Mouse (Mus musculus) neural tube, embryonic 15.5 days (tissue): ENCODE data around the gene Nagk. TPM values are rescaled to one million over a fixed set of nuclear protein-coding genes. Genes with fewer than 3 reads are reported as not detected.
"Not testable (repeated sequence)": the region's sequence is repeated elsewhere in the genome, so short reads cannot be mapped to it uniquely, and the experiment has no call there.

Experiments
- ATAC-seq: fragments of 200-750 bp; cut with Nextera tagmentation; 2 replicates; pipeline ENCODE4 v1.8.0; 2017; ENCODE audit warnings: mild to moderate bottlenecking, moderate TSS enrichment, moderate library complexity; ENCODE audit not compliant: low FRiP score
- H3K27ac ChIP-seq: fragments of 300-500 bp; sonication (generic); replicated peaks from 2 replicates; pipeline ENCODE4 v1.5.1; 2015; ENCODE audit warnings: mild to moderate bottlenecking, inconsistent platforms
- H3K27me3 ChIP-seq: fragments of 300-500 bp; sonication (generic); replicated peaks from 2 replicates; pipeline ENCODE4 v1.6.1; 2015; ENCODE audit warnings: inconsistent platforms
- H3K36me3 ChIP-seq: fragments of 300-500 bp; sonication (generic); 2 replicates; pipeline ENCODE4 v1.6.1; 2015; ENCODE audit warnings: inconsistent platforms
- H3K4me1 ChIP-seq: fragments of 300-500 bp; sonication (generic); 2 replicates; pipeline ENCODE4 v1.6.1; 2015; ENCODE audit warnings: inconsistent platforms
- H3K4me2 ChIP-seq: fragments of 300-500 bp; sonication (generic); 2 replicates; pipeline ENCODE4 v1.6.1; 2015; ENCODE audit warnings: inconsistent platforms, mild to moderate bottlenecking, moderate library complexity
- H3K4me3 ChIP-seq: fragments of 300-500 bp; sonication (generic); replicated peaks from 2 replicates; pipeline ENCODE4 v1.5.1; 2015; ENCODE audit warnings: mild to moderate bottlenecking, inconsistent platforms
- H3K9ac ChIP-seq: fragments of 300-500 bp; sonication (generic); replicated peaks from 2 replicates; pipeline ENCODE4 v1.6.1; 2015; ENCODE audit warnings: mild to moderate bottlenecking, inconsistent platforms
- H3K9me3 ChIP-seq: fragments of 300-500 bp; sonication (generic); replicated peaks from 2 replicates; pipeline ENCODE4 v1.6.1; 2016; ENCODE audit warnings: inconsistent platforms
- WGBS: fragments of 180-500 bp; shearing (Covaris S2); methylation state at CpG from one replicate; pipeline ENCODE4 v1.1.7; 2015; ENCODE audit warnings: mixed read lengths; 5-methylcytosine and 5-hydroxymethylcytosine counted together
- polyA plus RNA-seq: library from polyadenylated mRNA; unstranded; fragments of >200 nt; fragmentation: Nextera tagmentation; extraction: Ambion mirVana; gene quantifications from 2 replicates; pipeline ENCODE4 v1.2.1, GENCODE M21; 2015

Nagk gene
- polyA plus RNA-seq, 1 experiment from 2014 or later = 113 TPM

DNA sequence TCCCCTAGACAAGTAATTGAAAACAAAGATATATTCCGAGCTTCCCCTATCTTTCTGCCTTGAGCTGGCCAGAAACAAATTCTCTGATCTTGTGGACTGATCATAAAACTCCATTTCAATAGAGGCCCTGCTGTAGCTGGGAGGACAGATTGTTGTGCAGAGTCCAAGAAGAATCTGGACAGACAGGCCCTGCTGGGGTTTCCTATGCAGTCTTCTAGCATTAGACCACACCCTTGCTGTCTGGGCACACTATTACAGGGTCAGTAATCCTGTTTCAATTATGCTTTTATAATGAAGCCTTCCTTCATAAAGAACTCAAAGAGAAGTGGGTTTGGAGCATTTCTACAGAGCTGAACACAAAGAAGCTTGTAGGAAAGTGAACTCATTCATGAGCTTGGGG is 24.2 kb downstream of the Nagk start:
- H3K4me2 ChIP-seq = no peak overlapping the region
- no peaks in the 10 kb centered on the region for H3K27me3 ChIP-seq
- no peak overlapping the region for H3K9ac ChIP-seq
- H3K27ac ChIP-seq = no peak overlapping the region
- 74% methylated on average over 1 of the region's 1 CpGs for WGBS
- no peaks in the 10 kb centered on the region for H3K4me1 ChIP-seq
- no peak overlapping the region for H3K4me3 ChIP-seq
- H3K36me3 ChIP-seq = peaks cover under 1% of the 10 kb centered on the region; the same call in 1 of the 2 replicates
- H3K9me3 ChIP-seq = no peaks in the 10 kb centered on the region
- no peak for ATAC-seq

DNA sequence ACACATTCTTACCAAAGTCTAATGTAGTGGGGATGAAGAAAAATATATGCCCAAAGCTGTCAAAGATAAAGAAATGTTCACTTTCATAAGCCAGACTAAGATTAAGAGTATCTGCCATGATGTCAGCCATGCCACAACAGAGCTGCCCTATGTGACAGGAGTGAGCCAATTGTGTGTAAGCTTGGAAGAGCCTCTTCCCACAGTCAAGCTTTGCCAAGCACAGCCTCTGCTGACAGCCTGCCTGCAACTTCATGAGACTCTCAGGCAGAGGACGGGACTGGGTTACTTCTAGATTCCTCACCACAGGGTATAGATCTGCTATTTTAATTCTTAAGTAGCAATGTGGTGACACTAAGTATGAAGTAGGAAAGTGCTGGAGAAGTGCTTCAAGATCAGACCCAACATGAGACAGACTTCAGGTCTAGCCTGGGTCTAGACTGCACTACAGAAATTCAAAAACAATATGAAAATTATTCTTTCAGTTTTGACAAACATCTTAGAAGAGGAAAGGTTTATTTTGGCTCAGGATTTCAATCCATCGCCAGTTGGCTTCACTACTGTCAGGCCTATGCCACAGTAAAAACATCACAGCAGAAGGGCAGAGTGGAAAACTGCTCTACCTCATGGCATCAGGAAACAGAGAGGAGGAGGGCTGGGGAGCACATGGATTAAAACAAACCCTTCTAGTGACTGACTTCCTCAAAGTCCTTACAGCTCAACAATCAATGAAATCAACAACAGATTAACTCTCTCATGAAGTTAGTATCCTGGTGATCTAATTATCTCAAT is 26.1 kb downstream of the Nagk start:
- no peak overlapping the region for H3K27ac ChIP-seq
- H3K9me3 ChIP-seq = no peaks in the 10 kb centered on the region
- no peak for ATAC-seq
- 84% methylated on average over 2 of the region's 2 CpGs for WGBS
- H3K4me2 ChIP-seq = no peak overlapping the region
- H3K36me3 ChIP-seq = no peaks in the 10 kb centered on the region
- H3K4me3 ChIP-seq = no peak overlapping the region
- H3K27me3 ChIP-seq = no peaks in the 10 kb centered on the region
- no peaks in the 10 kb centered on the region for H3K4me1 ChIP-seq
- H3K9ac ChIP-seq = no peak overlapping the region

DNA sequence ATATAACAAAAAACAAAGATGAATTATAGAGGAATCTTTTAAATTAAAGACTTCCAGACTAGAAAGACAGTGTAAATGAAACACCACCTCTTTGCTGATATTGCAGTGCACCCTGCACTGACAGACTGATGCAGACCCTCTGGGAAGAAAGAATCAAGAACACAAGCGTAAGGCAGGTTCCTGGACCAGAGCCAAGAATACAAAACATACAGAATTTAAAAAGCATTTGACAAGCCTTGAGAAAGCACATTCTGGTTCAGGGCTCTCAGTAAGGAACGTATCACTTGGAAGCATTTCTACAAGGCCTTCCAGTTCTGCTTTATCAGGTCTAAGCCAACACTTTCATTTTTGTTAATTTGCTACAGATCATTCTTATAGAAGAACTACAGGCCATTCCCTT is 27.1 kb downstream of the Nagk start:
- Histone ChIP-seq H3K27me3 (no peaks in the 10 kb centered on the region), H3K9me3 (no peaks in the 10 kb centered on the region), H3K27ac (no peak overlapping the region), H3K36me3 (no peaks in the 10 kb centered on the region), H3K9ac (no peak overlapping the region), H3K4me2 (no peak overlapping the region), H3K4me3 (no peak overlapping the region), H3K4me1 (no peaks in the 10 kb centered on the region)
- no peak for ATAC-seq
- 54% methylated on average over 2 of the region's 2 CpGs for WGBS

DNA sequence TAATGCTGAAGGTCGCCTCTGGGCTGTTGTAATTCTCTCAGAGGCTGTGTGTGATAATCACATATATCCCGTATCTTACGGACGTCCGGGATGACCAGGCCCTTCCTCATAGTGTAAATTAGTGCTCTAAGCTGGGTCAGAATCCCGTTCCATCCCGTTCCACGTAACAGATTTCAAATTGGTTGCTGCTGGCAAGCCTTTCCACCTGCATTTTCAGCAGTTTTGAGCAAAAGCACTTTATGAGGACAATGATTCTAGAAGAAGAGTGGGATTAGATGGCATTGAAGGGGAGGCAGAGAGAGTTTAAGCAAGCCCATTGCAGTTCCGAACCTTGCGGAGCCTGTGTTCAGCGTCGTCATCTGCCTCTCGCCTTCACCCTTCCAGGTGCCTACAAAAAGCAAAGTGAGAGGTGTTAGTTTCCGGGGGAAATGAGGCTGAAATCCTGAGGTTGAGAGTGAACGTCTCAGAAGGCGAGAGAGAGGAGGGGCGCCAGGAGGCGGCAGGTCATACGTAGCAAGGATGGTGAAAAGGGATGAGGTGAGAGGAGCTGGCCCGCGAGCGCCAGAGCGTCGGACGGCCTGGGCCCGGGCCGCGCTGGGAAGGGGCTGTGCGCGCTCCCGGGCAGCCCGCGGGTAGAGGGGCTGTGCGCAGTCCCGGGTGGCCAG is 36.3 kb downstream of the Nagk start:
- Histone ChIP-seq H3K9ac (peak overlapping the region; percentile 81), H3K27me3 (no peaks in the 10 kb centered on the region), H3K27ac (peak overlapping the region; percentile 92), H3K4me2 (peak overlapping the region; percentile 78), H3K4me1 (peaks cover 16% of the 10 kb centered on the region), H3K36me3 (no peaks in the 10 kb centered on the region), H3K4me3 (peak overlapping the region; percentile 82), H3K9me3 (no peaks in the 10 kb centered on the region)
- peak; percentile 82 for ATAC-seq
- 2% methylated on average over 35 of the region's 35 CpGs for WGBS

DNA sequence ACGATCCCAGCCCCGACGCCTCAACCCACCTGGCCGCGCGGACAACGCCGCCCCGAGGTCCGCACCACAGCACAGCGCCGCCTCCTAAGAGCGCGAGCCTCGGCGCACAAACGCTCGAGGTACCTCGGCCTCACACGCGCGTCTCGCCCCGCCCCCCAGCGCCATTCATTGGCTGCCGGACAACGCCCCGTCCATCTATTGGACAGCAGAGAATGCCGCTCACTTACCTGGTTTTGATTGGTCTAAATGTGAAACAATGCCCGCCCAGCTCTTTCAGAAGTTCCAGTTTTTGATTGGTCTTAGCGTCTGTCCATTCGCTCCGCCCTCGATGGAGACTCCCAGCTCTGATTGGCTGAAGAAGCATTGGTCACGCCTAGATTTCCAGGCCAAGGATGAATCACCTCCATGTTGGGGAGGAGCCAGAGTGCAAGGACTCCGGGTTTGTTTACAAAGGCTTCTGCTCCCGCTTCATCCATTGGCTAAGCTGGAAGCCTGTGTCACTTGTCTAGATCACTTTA is 36.9 kb downstream of the Nagk start, which contains the start of gene Paip2b:
Gene Paip2b, minus strand, starts transcription at position 136 of the 518 bp plus-strand sequence.
- peak; percentile 99 for ATAC-seq
- Histone ChIP-seq H3K4me1 (peaks cover 16% of the 10 kb centered on the region), H3K9ac (peak within 1 kb of the TSS; percentile 81), H3K4me2 (peak within 1 kb of the TSS; percentile 78), H3K4me3 (peak within 1 kb of the TSS; percentile 82), H3K36me3 (no peaks in the 10 kb centered on the region), H3K9me3 (no peaks in the 10 kb centered on the region), H3K27me3 (no peaks in the 10 kb centered on the region), H3K27ac (peak within 1 kb of the TSS; percentile 92)
- under 1% methylated on average over 36 of the region's 37 CpGs for WGBS

DNA sequence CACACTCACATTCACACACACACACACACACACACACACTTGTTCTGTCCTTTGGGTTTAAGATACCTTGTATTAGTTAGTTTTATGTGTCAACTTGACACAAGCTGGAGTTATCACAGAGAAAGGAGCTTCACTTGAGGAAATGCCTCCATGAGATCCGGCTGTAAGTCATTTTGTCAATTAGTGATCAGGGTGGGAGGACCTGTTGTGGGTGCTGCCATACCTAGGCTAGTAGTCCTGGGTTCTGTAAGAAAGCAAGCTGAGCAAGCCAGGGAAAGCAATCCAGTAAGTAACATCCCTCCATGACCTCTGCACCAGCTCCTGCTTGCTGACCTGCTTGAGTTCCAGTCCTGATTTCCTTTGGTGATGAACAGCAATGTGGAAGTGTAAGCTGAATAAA is 37.6 kb downstream of the Nagk start:
- peak overlapping the region; percentile 62 for H3K4me2 ChIP-seq
- WGBS = 74% methylated on average over 1 of the region's 1 CpGs
- H3K27me3 ChIP-seq, H3K9me3 ChIP-seq, H3K9ac ChIP-seq, H3K36me3 ChIP-seq, ATAC-seq: not testable (repeated sequence)
- H3K4me1 ChIP-seq = peaks cover 16% of the 10 kb centered on the region
- H3K27ac ChIP-seq = peak overlapping the region; percentile 64
- H3K4me3 ChIP-seq = peak overlapping the region; percentile 82; the same call in 1 of the 2 replicates

DNA sequence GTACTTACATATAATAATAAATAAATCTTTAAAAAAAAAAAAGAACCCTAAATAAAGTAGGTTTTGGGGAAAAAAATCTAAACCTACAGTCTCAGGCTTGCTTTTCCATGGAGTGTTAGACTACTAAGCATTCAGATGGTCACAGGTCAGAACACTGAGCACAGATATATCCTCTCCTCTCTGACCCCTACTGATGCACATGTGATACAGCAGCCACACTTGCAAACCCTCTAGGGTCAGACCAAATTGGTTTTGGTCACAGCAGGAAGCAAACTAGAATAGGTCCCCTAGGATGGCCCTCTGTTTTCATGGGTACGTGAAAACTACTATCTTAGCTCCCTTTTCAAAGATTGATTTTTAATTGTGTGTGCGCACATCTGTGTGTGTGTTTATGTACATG is 42.0 kb downstream of the Nagk start:
- Histone ChIP-seq H3K9ac (no peak overlapping the region), H3K4me3 (no peak overlapping the region), H3K27ac (no peak overlapping the region), H3K4me2 (no peak overlapping the region), H3K36me3 (no peaks in the 10 kb centered on the region), H3K27me3 (no peaks in the 10 kb centered on the region), H3K9me3 (no peaks in the 10 kb centered on the region), H3K4me1 (no peaks in the 10 kb centered on the region)
- WGBS = 56% methylated on average over 2 of the region's 2 CpGs
- ATAC-seq = no peak

DNA sequence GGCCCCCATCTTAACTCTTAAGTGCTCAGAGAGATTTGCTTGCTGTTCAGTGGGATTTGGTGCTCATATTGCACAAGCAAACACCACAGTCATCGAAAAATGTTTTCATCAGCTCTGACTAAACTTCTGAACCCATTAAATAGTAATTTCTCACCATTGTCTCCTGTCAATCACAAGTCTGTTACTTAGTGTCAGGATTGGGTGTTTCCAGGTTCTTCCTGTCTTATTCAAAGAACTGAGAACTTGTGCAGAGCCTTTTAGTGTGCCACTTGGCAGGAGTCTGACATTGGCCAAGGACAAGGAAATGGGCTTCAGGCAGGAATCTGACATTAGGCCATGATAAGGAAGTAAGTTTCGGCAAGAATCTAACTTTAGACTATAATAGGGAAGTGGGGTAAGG is 43.3 kb downstream of the Nagk start:
- Histone ChIP-seq H3K4me2 (no peak overlapping the region), H3K36me3 (no peaks in the 10 kb centered on the region), H3K27ac (no peak overlapping the region), H3K9ac (no peak overlapping the region), H3K4me3 (no peak overlapping the region), H3K27me3 (no peaks in the 10 kb centered on the region), H3K4me1 (no peaks in the 10 kb centered on the region), H3K9me3 (no peaks in the 10 kb centered on the region)
- 95% methylated on average over 2 of the region's 2 CpGs for WGBS
- no peak for ATAC-seq

DNA sequence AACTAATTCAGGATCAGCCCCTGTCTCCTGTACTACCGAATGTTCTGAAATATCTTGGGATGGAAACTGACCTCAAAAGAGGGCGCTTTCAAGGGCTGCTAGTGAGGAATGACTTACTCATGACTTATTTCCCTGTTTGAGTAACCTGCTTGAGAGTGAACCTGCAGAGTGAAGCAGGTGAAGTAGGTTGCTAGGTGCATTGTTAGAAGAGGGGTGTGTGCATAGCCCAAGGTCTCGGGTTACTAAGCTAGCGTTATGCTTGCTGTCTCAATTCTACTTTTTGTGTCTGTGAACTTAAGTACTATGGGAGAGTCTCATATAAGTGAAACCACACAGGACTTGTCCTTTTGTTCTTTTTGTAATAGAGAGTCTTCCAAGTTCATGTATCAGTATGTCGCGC is 45.3 kb downstream of the Nagk start:
- H3K4me2 ChIP-seq = no peak overlapping the region
- H3K9ac ChIP-seq = no peak overlapping the region
- ATAC-seq = no peak
- H3K36me3 ChIP-seq = no peaks in the 10 kb centered on the region
- no peak overlapping the region for H3K4me3 ChIP-seq
- no peaks in the 10 kb centered on the region for H3K27me3 ChIP-seq
- H3K4me1 ChIP-seq = no peaks in the 10 kb centered on the region
- H3K27ac ChIP-seq = no peak overlapping the region
- H3K9me3 ChIP-seq = no peaks in the 10 kb centered on the region
- WGBS = 87% methylated on average over 6 of the region's 6 CpGs

DNA sequence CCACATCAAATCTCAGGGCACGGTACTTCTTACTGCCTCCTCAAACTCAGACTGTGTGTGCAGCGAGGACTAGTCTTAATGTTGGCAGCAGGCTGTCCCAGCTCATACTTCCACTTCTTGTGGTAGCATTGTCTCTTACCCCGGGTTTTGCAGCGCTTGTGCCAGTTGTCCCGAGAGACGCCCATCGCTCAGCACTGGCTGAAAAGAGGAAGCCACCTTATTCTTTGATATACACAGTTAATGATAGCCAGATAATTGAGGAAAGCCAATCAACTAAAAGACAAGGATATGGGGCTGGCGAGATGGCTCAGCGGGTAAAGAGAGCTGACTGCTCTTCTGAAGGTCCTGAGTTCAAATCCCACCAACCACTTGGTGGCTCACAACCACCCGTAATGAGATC is 50.1 kb downstream of the Nagk start:
- H3K9ac ChIP-seq = no peak overlapping the region
- H3K4me1 ChIP-seq = no peaks in the 10 kb centered on the region
- ATAC-seq = no peak
- no peaks in the 10 kb centered on the region for H3K27me3 ChIP-seq
- no peak overlapping the region for H3K4me2 ChIP-seq
- H3K36me3 ChIP-seq = no peaks in the 10 kb centered on the region
- WGBS = 92% methylated on average over 10 of the region's 10 CpGs
- no peak overlapping the region for H3K4me3 ChIP-seq
- no peak overlapping the region for H3K27ac ChIP-seq
- H3K9me3 ChIP-seq = no peaks in the 10 kb centered on the region

DNA sequence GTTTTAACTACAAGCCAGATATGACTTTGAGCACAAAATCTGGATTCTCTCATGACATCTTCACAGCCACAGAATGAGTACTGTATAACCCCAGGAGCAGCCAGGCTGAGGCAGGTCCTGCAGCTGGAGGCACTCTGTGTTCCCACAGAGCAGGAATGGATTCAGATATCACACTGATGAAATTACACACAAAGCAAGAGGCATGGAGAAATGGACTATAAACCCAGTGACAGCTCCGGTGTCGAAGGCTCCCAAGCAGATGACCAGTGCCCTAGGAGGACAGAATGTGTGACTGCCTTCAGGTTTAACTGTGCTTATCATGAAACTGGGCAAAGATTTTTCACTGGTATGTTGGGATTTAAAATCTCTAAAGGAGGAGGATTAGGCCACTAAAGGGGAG is 51.4 kb downstream of the Nagk start:
- no peak overlapping the region for H3K4me3 ChIP-seq
- H3K9ac ChIP-seq = no peak overlapping the region
- H3K27me3 ChIP-seq = no peaks in the 10 kb centered on the region
- H3K9me3 ChIP-seq = no peaks in the 10 kb centered on the region
- H3K4me2 ChIP-seq = no peak overlapping the region
- H3K27ac ChIP-seq = no peak overlapping the region
- H3K4me1 ChIP-seq = no peaks in the 10 kb centered on the region
- no peak for ATAC-seq
- no peaks in the 10 kb centered on the region for H3K36me3 ChIP-seq
- 98% methylated on average over 2 of the region's 2 CpGs for whole genome bisulfite sequencing

DNA sequence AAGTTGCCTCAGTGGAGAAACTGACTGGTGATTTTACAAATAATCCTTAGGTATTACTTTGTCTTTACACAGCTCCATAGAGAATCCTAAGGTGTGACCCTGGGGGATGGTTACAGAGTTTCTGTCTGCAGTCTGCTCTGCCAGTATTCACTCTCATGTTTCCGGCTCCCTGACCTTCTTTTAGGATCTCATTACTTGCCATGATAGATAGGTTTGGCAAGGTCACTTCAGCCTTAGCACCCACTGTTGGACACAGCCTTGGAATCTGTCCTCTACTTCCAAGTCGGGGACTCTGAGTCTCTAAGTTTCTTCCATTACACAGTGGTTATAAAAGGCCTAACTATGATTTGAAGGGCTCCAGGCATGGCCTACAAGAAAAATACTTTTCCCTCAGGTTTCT is 54.7 kb downstream of the Nagk start:
- 95% methylated on average over 2 of the region's 2 CpGs for WGBS
- no peaks in the 10 kb centered on the region for H3K36me3 ChIP-seq
- no peaks in the 10 kb centered on the region for H3K4me1 ChIP-seq
- no peak overlapping the region for H3K4me3 ChIP-seq
- H3K4me2 ChIP-seq = no peak overlapping the region
- no peak overlapping the region for H3K27ac ChIP-seq
- ATAC-seq = no peak
- H3K9me3 ChIP-seq = no peaks in the 10 kb centered on the region
- no peak overlapping the region for H3K9ac ChIP-seq
- H3K27me3 ChIP-seq = no peaks in the 10 kb centered on the region
